Mouse (Mus musculus) limb, embryonic 14.5 days (tissue): ENCODE measurements around the gene Tsc22d2. TPM values are rescaled to one million over a fixed set of nuclear protein-coding genes. Genes with fewer than 3 reads are reported as not detected.

Experiments used
- ATAC-seq: fragments of 200-750 bp; cut with Nextera tagmentation; 2 replicates; pipeline ENCODE4 v1.8.0; 2017; ENCODE audit warnings: low read depth, moderate number of reproducible peaks, moderate TSS enrichment; ENCODE audit not compliant: low FRiP score
- DNase-seq: peaks from one replicate; pipeline ENCODE4 v3.0.0-alpha.2; 2015; ENCODE audit warnings: low spot score
- H3K27ac ChIP-seq: fragments of 300-500 bp; sonication (generic); replicated peaks from 2 replicates; pipeline ENCODE4 v1.5.1; 2014; ENCODE audit warnings: low read depth, mild to moderate bottlenecking, low read length, moderate library complexity, mixed read lengths
- H3K27me3 ChIP-seq: fragments of 300-500 bp; sonication (generic); 2 replicates; pipeline ENCODE4 v1.6.1; 2014; ENCODE audit warnings: low read length, mixed read lengths; ENCODE audit not compliant: control insufficient read depth, insufficient read depth
- H3K36me3 ChIP-seq: fragments of 300-500 bp; sonication (generic); 2 replicates; pipeline ENCODE4 v1.6.1; 2014; ENCODE audit warnings: mild to moderate bottlenecking, low read length, moderate library complexity, mixed read lengths; ENCODE audit not compliant: control insufficient read depth, insufficient read depth
- H3K4me1 ChIP-seq: fragments of 300-500 bp; sonication (generic); 2 replicates; pipeline ENCODE4 v1.6.1; 2014; ENCODE audit warnings: antibody characterized with exemption, low read length, mixed read lengths; ENCODE audit not compliant: control insufficient read depth, insufficient read depth
- H3K4me2 ChIP-seq: fragments of 300-500 bp; sonication (generic); replicated peaks from 2 replicates; pipeline ENCODE4 v1.6.1; 2014; ENCODE audit warnings: low read depth, mild to moderate bottlenecking, low read length, moderate library complexity; ENCODE audit not compliant: severe bottlenecking
- H3K4me3 ChIP-seq: fragments of 300-500 bp; sonication (generic); replicated peaks from 2 replicates; pipeline ENCODE4 v1.5.1; 2014; ENCODE audit warnings: low read length
- H3K9ac ChIP-seq: fragments of 300-500 bp; sonication (generic); 2 replicates; pipeline ENCODE4 v1.6.1; 2014; ENCODE audit warnings: mild to moderate bottlenecking, low read depth, low read length, moderate library complexity; ENCODE audit not compliant: severe bottlenecking
- H3K9me3 ChIP-seq: fragments of 300-500 bp; sonication (generic); 2 replicates; pipeline ENCODE4 v1.6.1; 2016; ENCODE audit warnings: low read length; ENCODE audit not compliant: control insufficient read depth
- POLR2A ChIP-seq: fragments of 200-500 bp; IDR thresholded peaks from 2 replicates; pipeline ENCODE4 v1.8.0; 2012; ENCODE audit warnings: inconsistent platforms, mild to moderate bottlenecking, moderate library complexity, borderline replicate concordance; ENCODE audit not compliant: insufficient read depth, insufficient read length; ENCODE audit errors: extremely low read depth
- WGBS: fragments of 180-500 bp; shearing (Covaris S2); extraction: QIAGEN DNeasy Blood & Tissue Kit; methylation state at CpG from one replicate; pipeline ENCODE4 v1.1.7; 2014; 5-methylcytosine and 5-hydroxymethylcytosine counted together
- polyA plus RNA-seq, 2 experiments: library from polyadenylated mRNA; depleted of rRNA in 1 of 2; stranded (reverse) in 1 of 2; unstranded in 1 of 2; fragments of >200 nt; fragmentation: Nextera tagmentation in 1 of 2; extraction: Ambion mirVana in 1 of 2; gene quantifications; 2 replicates each; pipeline versions ENCODE4 v1.2.1 to v1.2.3; 2012 to 2014

Gene Tsc22d2
- polyA plus RNA-seq, 2 experiments = 17.1 to 19.6 TPM

DNA sequence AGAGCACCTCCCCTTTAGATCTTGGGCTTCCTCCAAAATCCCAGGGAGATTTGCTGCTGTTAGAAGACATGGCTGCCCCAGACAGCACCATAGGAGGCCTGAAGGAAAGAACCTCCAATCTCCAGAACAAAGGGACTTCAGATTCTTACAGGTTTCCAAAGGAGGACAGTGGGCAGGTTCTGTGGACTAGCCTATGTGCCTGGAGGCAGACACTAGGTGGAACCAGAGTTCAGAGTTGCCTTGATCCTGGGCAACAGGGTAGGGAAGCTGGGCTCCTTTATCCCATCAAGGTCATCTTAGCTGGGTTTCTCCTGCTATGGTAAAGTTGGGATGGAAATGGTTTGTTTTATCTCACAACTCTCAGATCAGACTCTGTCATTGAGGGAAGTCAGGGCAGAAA lies 97.1 kb downstream of the Tsc22d2 start:
- ATAC-seq = no peak
- H3K4me1 ChIP-seq = no peaks in the 10 kb centered on the region

DNA sequence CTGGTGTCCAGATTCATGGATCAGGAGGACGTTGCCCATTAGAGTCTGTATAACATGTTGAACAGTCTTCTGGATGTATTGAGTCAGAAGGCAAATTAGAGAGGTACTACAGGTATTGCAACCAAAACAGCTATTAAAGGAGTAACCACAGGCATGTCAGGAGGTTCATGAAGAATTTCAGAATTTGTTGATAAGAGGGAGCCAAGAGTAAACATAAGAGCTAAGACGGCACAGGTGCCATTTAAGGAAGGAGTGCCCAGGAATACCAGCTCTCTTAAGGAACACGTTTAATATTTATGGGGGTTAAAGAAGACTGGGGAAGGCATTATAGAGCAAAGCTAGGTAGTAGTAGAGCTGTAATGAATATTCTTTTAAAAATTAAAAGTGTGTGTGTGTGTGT lies 98.2 kb downstream of the Tsc22d2 start:
- ATAC-seq (no peak), DNase-seq (no peak)
- H3K27ac ChIP-seq = no peak overlapping the region
- H3K36me3 ChIP-seq = no peaks in the 10 kb centered on the region
- no peaks in the 10 kb centered on the region for H3K9me3 ChIP-seq
- no peaks in the 10 kb centered on the region for H3K4me1 ChIP-seq
- no peak for TF ChIP-seq POLR2A
- H3K27me3 ChIP-seq = no peaks in the 10 kb centered on the region
- WGBS = 76% methylated on average over 3 of the region's 3 CpGs
- H3K4me3 ChIP-seq = no peak overlapping the region
- no peak overlapping the region for H3K4me2 ChIP-seq
- H3K9ac ChIP-seq = no peak overlapping the region

More for the DNA sequence above, 97.1 kb downstream of the Tsc22d2 start:
- Histone ChIP-seq H3K9me3 (no peaks in the 10 kb centered on the region), H3K4me3 (no peak overlapping the region), H3K27ac (no peak overlapping the region), H3K9ac (no peak overlapping the region), H3K27me3 (no peaks in the 10 kb centered on the region), H3K36me3 (no peaks in the 10 kb centered on the region), H3K4me2 (no peak overlapping the region)
- TF ChIP-seq POLR2A = no peak
- no peak for DNase-seq

DNA sequence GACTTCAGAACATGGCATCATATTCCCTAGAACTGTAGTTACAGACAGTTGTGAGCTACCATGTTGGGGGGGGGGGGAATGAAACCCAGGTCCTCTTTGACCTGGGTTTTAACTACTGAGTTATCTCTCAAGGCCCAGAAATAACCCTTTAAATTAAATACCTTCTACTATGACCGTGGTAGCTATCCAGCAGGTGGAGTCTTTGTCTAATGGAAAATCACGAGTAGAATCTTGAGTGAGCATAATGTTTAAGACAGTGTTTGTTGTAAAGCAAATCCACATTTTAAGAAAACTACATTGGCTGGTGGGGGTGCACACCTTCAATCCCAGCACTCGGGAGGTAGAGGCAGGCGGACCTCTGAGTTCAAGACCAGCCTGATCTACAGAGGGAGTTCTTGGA lies 99.0 kb downstream of the Tsc22d2 start:
- no peaks in the 10 kb centered on the region for H3K9me3 ChIP-seq
- H3K27ac ChIP-seq = no peak overlapping the region
- TF ChIP-seq POLR2A = no peak
- DNase-seq (no peak), ATAC-seq (no peak)
- H3K4me1 ChIP-seq = no peaks in the 10 kb centered on the region
- H3K27me3 ChIP-seq = no peaks in the 10 kb centered on the region
- no peaks in the 10 kb centered on the region for H3K36me3 ChIP-seq
- WGBS = 84% methylated on average over 4 of the region's 4 CpGs
- H3K4me2 ChIP-seq = no peak overlapping the region
- no peak overlapping the region for H3K9ac ChIP-seq
- H3K4me3 ChIP-seq = no peak overlapping the region

DNA sequence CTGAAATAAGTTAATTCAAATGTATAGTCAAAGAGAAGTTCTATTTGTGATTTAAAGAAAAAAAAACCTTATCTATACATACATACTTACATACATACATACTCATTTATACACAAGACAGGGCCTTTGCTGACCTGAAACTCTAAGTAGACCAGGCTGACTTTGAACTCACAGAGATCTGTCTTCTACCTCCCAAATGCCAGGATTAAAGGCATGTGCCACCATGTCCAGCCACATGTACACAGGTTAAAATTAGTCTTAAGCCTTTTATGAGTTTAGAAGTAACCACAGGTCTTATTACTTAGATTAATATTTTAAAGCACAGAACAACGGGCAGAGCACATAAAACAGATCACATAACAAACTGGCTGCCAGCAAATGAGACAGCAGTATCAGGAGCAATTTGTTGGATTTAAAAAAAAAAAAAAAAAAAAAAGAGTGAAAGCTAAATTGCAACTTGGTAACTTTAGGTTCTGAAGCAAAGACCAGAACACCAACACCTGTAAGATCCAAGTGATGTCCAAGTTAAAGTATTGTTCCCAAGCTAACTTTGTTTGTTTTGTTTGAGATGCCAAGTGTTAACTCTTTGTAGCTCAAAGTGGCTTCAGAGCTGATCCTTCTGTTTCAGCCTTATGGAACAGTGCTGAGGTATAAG lies 101.6 kb downstream of the Tsc22d2 start:
- peaks cover under 1% of the 10 kb centered on the region; the same call in 1 of the 2 replicates for H3K36me3 ChIP-seq
- H3K4me1 ChIP-seq = no peaks in the 10 kb centered on the region
- DNase-seq (no peak), ATAC-seq (no peak)
- H3K4me3 ChIP-seq = no peak overlapping the region
- no peaks in the 10 kb centered on the region for H3K9me3 ChIP-seq
- no peaks in the 10 kb centered on the region for H3K27me3 ChIP-seq
- TF ChIP-seq POLR2A = no peak
- H3K9ac ChIP-seq = no peak overlapping the region
- H3K27ac ChIP-seq = no peak overlapping the region
- H3K4me2 ChIP-seq = no peak overlapping the region
- 29% methylated on average over 1 of the region's 1 CpGs for WGBS

Other genes with a start within 250 kb of the Tsc22d2 start
- gene Eif2a, start 111.1 kb downstream of the Tsc22d2 start, polyA plus RNA-seq (2012; rRNA removed) = 49.7 and 52.2 TPM in 2 replicates
- gene Eif2a, start 111.1 kb downstream of the Tsc22d2 start, polyA plus RNA-seq (2014; fragmentation: Nextera tagmentation; extraction: Ambion mirVana) = 52.8 and 55.8 TPM in 2 replicates
- gene Serp1, start 111.2 kb downstream of the Tsc22d2 start, polyA plus RNA-seq (2012; rRNA removed) = 63.8 and 65.7 TPM in 2 replicates
- 168 and 177 TPM in 2 replicates for gene Serp1, start 111.2 kb downstream of the Tsc22d2 start, polyA plus RNA-seq (2014; fragmentation: Nextera tagmentation; extraction: Ambion mirVana)
- gene Selenot, start 161.9 kb downstream of the Tsc22d2 start, polyA plus RNA-seq (2012; rRNA removed) = 35.2 and 37.6 TPM in 2 replicates
- gene Selenot, start 161.9 kb downstream of the Tsc22d2 start, polyA plus RNA-seq (2014; fragmentation: Nextera tagmentation; extraction: Ambion mirVana) = 18.3 and 21.1 TPM in 2 replicates
- gene Erich6, start 222.5 kb downstream of the Tsc22d2 start, polyA plus RNA-seq (2012; rRNA removed) = 0.09 and 0.21 TPM in 2 replicates
- gene Erich6, start 222.5 kb downstream of the Tsc22d2 start, polyA plus RNA-seq (2014; fragmentation: Nextera tagmentation; extraction: Ambion mirVana) = not detected in 2 replicates